Mouse (Mus musculus) forebrain, embryonic 13.5 days (tissue): ENCODE results near the gene Tjap1. TPM values are rescaled to one million over a fixed set of nuclear protein-coding genes. Genes with fewer than 3 reads are reported as not detected.
A peak's percentile ranks its signal among the peaks of the same experiment; 100 is the strongest.

Experiments
- ATAC-seq: fragments of 200-750 bp; cut with Nextera tagmentation; 2 replicates; pipeline ENCODE4 v1.8.0; 2017
- H3K27ac ChIP-seq: fragments of 300-500 bp; sonication (generic); 2 replicates; pipeline ENCODE4 v1.5.1; 2015; ENCODE audit warnings: inconsistent platforms, mild to moderate bottlenecking, moderate library complexity
- H3K27me3 ChIP-seq: fragments of 300-500 bp; sonication (generic); 2 replicates; pipeline ENCODE4 v1.6.1; 2015; ENCODE audit warnings: mild to moderate bottlenecking, inconsistent platforms
- H3K36me3 ChIP-seq: fragments of 300-500 bp; sonication (generic); 2 replicates; pipeline ENCODE4 v1.6.1; 2015; ENCODE audit warnings: mild to moderate bottlenecking, inconsistent platforms; ENCODE audit not compliant: poor library complexity, severe bottlenecking
- H3K4me1 ChIP-seq: fragments of 300-500 bp; sonication (generic); 2 replicates; pipeline ENCODE4 v1.6.1; 2015; ENCODE audit warnings: inconsistent platforms
- H3K4me2 ChIP-seq: fragments of 300-500 bp; sonication (generic); 2 replicates; pipeline ENCODE4 v1.6.1; 2015; ENCODE audit warnings: inconsistent platforms, mild to moderate bottlenecking, moderate library complexity
- H3K4me3 ChIP-seq: fragments of 300-500 bp; sonication (generic); 2 replicates; pipeline ENCODE4 v1.5.1; 2015; ENCODE audit warnings: mild to moderate bottlenecking, inconsistent platforms
- H3K9ac ChIP-seq: fragments of 300-500 bp; sonication (generic); 2 replicates; pipeline ENCODE4 v1.6.1; 2015; ENCODE audit warnings: mild to moderate bottlenecking, inconsistent platforms
- H3K9me3 ChIP-seq: fragments of 300-500 bp; sonication (generic); replicated peaks from 2 replicates; pipeline ENCODE4 v1.6.1; 2016; ENCODE audit warnings: inconsistent platforms
- WGBS: fragments of 180-500 bp; shearing (Covaris S2); methylation state at CpG from one replicate; pipeline ENCODE4 v1.1.7; 2015; 5-methylcytosine and 5-hydroxymethylcytosine counted together
- microRNA counts: library from miRNA; unstranded; fragments of <30 nt; microRNA quantifications from one replicate; lab custom pipeline; 2016
- microRNA-seq: library from miRNA; unstranded; fragments of <30 nt; microRNA quantifications from one replicate; pipeline ENCODE4, GENCODE M21; 2016
- polyA plus RNA-seq: library from polyadenylated mRNA; unstranded; fragments of >200 nt; fragmentation: Nextera tagmentation; extraction: Ambion mirVana; gene quantifications from 2 replicates; pipeline ENCODE4 v1.2.1, GENCODE M21; 2015

Tjap1 gene
- polyA plus RNA-seq, 1 experiment from 2014 or later: 36.9 TPM

GRCm38 (mm10) chr17:46210550-46210949 is 72.3 kb downstream of the Tjap1 start:
- no peaks in the 10 kb centered on the region for H3K4me1 ChIP-seq
- H3K36me3 ChIP-seq: peaks cover 93% of the 10 kb centered on the region
- no peaks in the 10 kb centered on the region for H3K9me3 ChIP-seq
- H3K27ac ChIP-seq: no peak overlapping the region
- H3K4me2 ChIP-seq: no peak overlapping the region
- no peaks in the 10 kb centered on the region for H3K27me3 ChIP-seq
- no peak for ATAC-seq
- H3K9ac ChIP-seq: no peak overlapping the region
- H3K4me3 ChIP-seq: no peak overlapping the region
- WGBS: 93% methylated on average over 3 of the region's 3 CpGs

MicroRNAs encoded within 50 kb of the gene (microRNA counts, 519-probe panel; counts per million panel counts)
- microRNA mmu-miR-693-3p (lab: Ali Mortazavi, UCI): 177 counts per million, percentile 53 among the panel's probes with 10 or more counts
- 177 counts per million, percentile 53 among the panel's probes with 10 or more counts for microRNA mmu-miR-693-5p (lab: Ali Mortazavi, UCI)

Small RNAs within 50 kb of the gene (microRNA-seq; reads per million reads assigned to microRNA genes)
- not detected for gene Mir693

Other genes with a start within 250 kb of the Tjap1 start
- 136 and 137 TPM in 2 replicates for gene Mrps18a, start 172.0 kb downstream of the Tjap1 start, polyA plus RNA-seq
- gene Rsph9, start 138.8 kb downstream of the Tjap1 start, polyA plus RNA-seq: 22.1 and 26.1 TPM in 2 replicates
- 30.9 and 31.9 TPM in 2 replicates for gene Mad2l1bp, start 129.5 kb downstream of the Tjap1 start, polyA plus RNA-seq
- 38.3 and 43.1 TPM in 2 replicates for gene Gtpbp2, start 122.0 kb downstream of the Tjap1 start, polyA plus RNA-seq
- gene Polh, start 80.4 kb downstream of the Tjap1 start, polyA plus RNA-seq: 10.9 and 11.2 TPM in 2 replicates
- 45.0 and 51.3 TPM in 2 replicates for gene Xpo5, start 80.2 kb downstream of the Tjap1 start, polyA plus RNA-seq
- gene Polr1c, start 35.0 kb downstream of the Tjap1 start, polyA plus RNA-seq: 96.1 and 110 TPM in 2 replicates
- 80.3 and 84.0 TPM in 2 replicates for gene Yipf3, start 34.9 kb downstream of the Tjap1 start, polyA plus RNA-seq
- 4.9 and 5.8 TPM in 2 replicates for gene Lrrc73, start 29.5 kb downstream of the Tjap1 start, polyA plus RNA-seq
- 2.6 and 2.9 TPM in 2 replicates for gene Dlk2, start 14.4 kb upstream of the Tjap1 start, polyA plus RNA-seq
- 6.3 and 6.4 TPM in 2 replicates for gene Abcc10, start 45.3 kb upstream of the Tjap1 start, polyA plus RNA-seq
- gene Zfp318, start 100.7 kb upstream of the Tjap1 start, polyA plus RNA-seq: 7.2 and 11.0 TPM in 2 replicates
- gene Crip3, start 145.9 kb upstream of the Tjap1 start, polyA plus RNA-seq: 0.75 and 0.89 TPM in 2 replicates
- gene Slc22a7, start 155.4 kb upstream of the Tjap1 start, polyA plus RNA-seq: 0.13 TPM in 1 of 2 replicates, not detected in the other
- gene Ttbk1, start 204.6 kb upstream of the Tjap1 start, polyA plus RNA-seq: 3.7 and 4.1 TPM in 2 replicates
- gene Dnph1, start 213.7 kb upstream of the Tjap1 start, polyA plus RNA-seq: 51.2 and 59.0 TPM in 2 replicates